Mouse (Mus musculus) leukemia stem cell, adult 10-12 weeks (primary cell): ENCODE measurements around the gene Dnmt1. TPM values are rescaled to one million over a fixed set of nuclear protein-coding genes. Genes with fewer than 3 reads are reported as not detected.

ENCODE experiments used
- polyA plus RNA-seq: library from polyadenylated mRNA; stranded (reverse); fragments of >175 nt; gene quantifications from 2 replicates; pipeline ENCODE4 v1.2.3, GENCODE M21; 2012; ENCODE audit warnings: low replicate concordance

The Dnmt1 gene
- 96.3 and 121 TPM in 2 replicates for polyA plus RNA-seq

DNA sequence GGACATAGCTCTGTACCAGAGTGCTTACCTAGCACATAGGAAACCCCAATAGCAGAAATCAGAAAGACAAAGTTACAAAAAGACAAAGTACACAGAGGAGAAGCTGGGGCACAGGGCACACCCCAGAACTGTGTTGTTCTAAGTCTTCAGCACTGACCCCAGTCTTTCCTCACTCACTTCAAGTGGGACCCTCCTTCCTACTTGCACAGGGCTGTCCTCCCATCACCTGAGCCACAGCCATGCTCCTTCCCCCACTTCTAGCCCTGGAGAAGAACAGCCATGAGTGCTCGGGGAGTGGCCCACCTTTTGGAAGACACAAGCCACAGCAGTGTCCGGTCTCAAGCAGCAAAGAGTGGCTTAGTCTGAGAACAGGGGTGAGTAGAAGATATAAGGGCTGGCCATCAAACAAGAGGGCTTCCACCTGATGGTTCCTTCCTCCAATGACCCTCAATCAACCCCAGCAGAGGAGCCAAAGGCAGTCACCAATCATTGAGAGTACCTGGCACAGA, at the start of gene Dnmt1:
Gene Dnmt1 (minus strand): TSS at position 459 of the 509 bp plus-strand sequence.

DNA sequence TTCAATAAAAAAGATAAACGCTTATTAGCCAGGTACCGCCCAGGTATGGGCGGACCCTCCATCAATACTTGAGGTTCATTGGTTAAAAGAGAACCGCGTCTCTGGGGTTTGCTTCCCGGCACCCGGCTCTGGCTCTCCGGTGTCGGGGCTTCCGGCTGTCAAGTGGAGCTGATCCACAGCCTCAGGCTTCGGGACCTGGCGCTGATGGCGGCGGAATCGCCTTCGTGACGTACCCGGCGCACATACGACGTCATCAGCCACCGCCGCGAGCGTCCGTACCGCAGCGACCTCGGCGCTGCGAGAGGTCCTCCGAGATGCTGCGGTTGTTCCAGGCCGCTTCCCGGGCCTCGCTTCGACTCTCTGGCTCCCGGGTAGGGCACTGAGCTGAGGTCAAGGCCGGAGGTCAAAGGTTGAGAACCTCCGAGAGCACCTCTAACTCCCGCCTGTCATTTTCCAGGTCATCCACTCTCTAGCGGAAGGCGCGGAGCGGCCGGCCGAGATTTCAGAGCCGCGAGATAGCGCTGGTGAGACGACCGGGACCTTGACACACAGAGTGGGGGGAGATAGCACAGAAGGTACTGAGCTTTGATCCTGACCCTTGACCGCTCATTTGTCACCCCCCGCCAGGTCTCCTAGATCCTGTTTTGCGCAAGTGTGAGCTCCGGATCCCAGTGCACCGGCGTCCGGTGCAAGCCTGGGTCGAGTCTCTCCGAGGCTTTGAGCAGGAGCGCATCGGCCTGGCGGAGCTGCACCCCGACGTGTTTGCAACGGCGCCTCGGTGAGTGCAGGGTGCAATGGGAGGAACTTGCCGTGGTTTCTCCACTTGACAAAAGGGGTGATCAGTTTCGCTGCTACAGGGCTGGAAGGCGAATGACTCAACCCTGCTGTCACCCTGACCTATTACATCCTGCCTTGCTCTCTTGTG, 43.2 kb upstream of the Dnmt1 start, which contains the start of gene Mrpl4:
Gene Mrpl4 (plus strand): TSS at position 112 of the 925 bp plus-strand sequence.

DNA sequence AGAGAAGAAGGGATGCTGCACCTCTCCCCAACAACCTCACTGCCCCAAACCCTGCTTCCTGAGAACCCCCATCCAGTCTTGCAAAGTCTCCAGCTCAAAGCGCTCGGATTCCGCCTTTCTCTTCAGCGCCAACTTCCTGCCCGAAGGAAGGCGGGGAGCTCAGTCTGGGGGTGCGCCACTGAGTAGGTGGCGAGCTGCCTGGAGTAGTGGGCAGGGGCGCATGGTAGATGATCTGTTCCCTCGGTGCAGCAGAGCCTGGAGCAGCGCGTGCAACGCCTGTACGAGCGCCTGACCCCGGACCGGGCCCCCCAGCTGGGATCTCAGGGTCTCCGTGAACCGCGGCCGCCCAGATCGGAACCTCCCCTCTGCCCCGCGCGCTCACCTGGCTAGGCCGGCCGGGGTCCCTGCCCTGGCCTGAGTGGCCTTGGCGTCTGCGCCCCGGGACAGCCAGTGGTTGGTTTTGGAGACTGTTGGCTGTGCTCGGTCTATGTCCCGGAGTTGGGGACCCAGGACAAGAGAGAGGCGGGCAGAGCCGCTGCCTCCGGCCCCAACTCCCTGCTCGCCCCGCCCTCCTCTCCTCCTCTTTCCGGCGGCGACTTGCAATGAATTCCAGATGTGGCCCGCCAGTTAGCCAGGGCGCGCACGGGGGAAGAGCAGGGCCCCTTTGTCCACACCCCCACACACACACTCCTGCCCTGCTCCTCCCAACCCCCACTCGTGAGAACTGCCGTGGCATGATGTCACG, 16.7 kb upstream of the Dnmt1 start, which contains the start of gene S1pr2:
Gene S1pr2 (minus strand): TSS at position 566 of the 745 bp plus-strand sequence.

DNA sequence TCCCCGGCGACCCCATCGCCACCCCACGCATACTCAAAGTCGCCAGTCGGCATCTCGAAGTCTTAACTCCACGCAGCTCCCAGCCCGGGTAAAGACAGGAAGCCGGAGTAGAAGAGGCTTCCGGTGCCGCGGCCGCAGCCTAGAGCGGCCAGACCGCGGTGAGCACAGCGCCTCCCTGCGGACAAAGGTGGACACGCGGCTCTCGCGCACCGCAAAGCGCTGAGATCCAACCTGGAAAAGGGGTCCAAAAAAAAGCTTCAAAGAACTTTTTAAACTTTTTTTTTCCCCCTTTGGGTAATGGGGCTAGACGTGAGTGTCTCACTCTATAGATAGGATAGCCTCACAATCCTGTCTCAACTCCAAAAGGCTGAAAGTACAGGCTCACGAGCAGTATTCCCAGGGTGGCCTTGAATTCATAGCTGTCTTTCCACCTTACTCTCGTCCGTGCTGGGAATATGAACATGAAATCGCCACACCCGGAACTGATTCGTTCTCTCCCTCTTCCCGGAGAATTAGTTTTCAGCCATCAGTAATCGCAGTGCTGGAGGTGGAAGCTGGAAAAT, 61.1 kb downstream of the Dnmt1 start, which contains the start of gene Eif3g:
Gene Eif3g (minus strand): TSS at position 113 of the 563 bp plus-strand sequence.

DNA sequence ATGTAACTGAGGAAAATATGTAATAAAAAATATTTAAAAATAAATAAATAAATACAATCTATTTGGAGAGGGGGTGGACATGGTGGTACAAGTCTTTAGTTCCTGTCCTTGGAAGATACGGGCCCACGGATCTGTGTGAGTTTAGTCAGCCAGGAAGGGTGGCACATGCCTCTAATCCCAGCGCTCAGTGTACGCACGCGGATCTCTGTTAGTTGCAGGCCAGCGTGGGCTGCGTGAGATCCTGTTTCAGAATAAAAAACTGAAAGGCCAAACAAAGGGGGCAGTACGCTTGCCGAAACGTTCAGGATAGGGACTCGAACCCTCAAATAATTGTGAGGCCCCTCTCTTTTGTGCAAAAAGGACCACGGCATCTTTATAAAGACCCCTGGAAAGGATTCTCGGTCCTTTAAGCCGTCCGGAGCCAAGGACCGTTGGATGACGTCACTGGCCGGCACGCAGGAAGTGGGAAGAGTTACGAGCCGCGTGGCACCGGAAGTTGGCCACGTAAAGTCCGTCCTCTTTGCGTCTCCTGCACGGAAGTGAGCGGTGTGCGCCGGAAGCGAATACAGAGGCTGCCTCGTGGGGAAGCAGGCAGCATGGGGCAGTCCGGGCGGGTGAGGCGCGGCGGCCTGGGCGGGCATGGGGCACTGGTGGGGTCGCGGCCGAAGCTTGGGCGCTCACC, 71.8 kb downstream of the Dnmt1 start, which contains the start of gene Ppan:
Gene Ppan (plus strand): TSS at position 472 of the 682 bp plus-strand sequence.

DNA sequence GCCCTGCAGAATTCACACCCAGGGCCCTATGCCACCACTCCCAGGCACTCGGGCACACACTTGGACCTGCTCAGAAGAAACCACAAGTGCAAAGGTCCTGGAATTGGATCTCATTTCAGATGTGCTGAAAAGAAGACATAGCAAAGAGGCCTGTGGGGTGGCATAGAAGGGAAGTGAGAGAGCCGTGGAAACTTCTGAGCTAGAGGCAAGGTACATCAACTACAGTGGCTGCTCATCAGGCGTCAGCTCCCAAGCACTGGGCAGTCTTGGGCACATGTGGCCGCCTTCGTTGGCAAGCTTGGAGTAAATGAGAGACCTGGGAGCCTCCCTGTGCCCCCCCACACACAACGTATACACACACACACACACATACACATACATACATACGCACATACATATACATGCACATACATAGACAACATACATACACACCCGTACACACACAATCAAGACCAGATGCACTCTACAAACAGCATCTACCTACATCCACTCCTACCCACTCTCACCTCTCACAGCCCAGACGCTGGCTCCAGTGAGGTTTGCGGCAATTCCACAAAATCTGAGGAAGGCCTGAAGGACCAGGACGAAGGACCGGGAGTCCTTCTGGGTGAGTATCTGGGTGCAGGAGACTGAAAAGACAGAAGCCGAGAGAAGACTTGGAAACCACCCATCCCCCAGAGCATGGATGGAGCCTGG, 80.4 kb downstream of the Dnmt1 start, which contains the start of gene Angptl6:
Gene Angptl6 (minus strand): TSS at position 631 of the 696 bp plus-strand sequence.

DNA sequence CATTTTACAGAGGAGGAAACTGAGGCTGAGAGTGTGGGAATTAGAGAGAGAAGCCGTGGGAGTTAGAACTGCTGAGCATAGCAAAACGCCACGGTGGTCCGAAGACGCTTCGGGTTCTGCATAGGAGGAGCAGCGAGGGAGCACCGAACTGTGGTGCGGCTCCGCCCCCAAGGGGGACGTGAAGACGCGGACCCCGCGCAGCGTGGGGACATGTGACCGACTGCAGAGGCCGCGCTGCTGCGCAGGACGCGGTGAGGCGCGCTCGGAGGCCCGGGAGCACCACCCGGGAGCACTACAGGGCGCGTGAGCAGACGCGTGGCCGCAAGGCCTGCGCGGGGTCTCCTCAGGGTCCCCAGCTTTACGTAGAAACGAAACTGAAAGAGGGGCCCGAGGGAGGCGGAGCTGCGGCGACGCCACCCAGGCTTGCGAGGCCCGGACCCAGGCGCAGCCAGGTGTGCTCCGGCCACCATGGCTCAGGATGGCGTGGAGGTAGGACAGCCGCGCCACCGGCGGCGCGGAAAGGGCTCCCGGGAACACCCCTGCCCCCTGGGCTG, 91.2 kb downstream of the Dnmt1 start, which contains the start of gene A230050P20Rik:
Gene A230050P20Rik (plus strand): TSS at position 195 of the 554 bp plus-strand sequence.

Other genes starting within 250 kb of the Dnmt1 start
- not detected in 2 replicates for gene Olfm2, start 213.5 kb downstream of the Dnmt1 start, polyA plus RNA-seq
- 0.24 and 0.25 TPM in 2 replicates for gene Col5a3, start 144.8 kb downstream of the Dnmt1 start, polyA plus RNA-seq
- gene Rdh8, start 141.4 kb downstream of the Dnmt1 start, polyA plus RNA-seq, result not detected in 2 replicates
- gene A230050P20Rik, start 91.2 kb downstream of the Dnmt1 start, polyA plus RNA-seq, result 60.4 and 133 TPM in 2 replicates
- gene Angptl6, start 80.2 kb downstream of the Dnmt1 start, polyA plus RNA-seq, result 1.7 and 3.7 TPM in 2 replicates
- gene Ppan, start 71.7 kb downstream of the Dnmt1 start, polyA plus RNA-seq, result 202 and 218 TPM in 2 replicates
- 272 and 644 TPM in 2 replicates for gene Eif3g, start 61.3 kb downstream of the Dnmt1 start, polyA plus RNA-seq
- gene S1pr2, start 16.9 kb upstream of the Dnmt1 start, polyA plus RNA-seq, result 2.7 and 3.3 TPM in 2 replicates
- 27.8 and 104 TPM in 2 replicates for gene Mrpl4, start 42.9 kb upstream of the Dnmt1 start, polyA plus RNA-seq
- 8.4 and 14.7 TPM in 2 replicates for gene Icam1, start 56.1 kb upstream of the Dnmt1 start, polyA plus RNA-seq
- gene Icam4, start 69.5 kb upstream of the Dnmt1 start, polyA plus RNA-seq, result 75.9 and 114 TPM in 2 replicates
- gene Icam5, start 72.2 kb upstream of the Dnmt1 start, polyA plus RNA-seq, result 4.4 and 5.0 TPM in 2 replicates
- 9.5 and 16.3 TPM in 2 replicates for gene Zglp1, start 107.2 kb upstream of the Dnmt1 start, polyA plus RNA-seq
- gene Gm49373, start 113.2 kb upstream of the Dnmt1 start, polyA plus RNA-seq, result 0.89 and 1.4 TPM in 2 replicates
- 20.4 and 31.7 TPM in 2 replicates for gene Fdx1l, start 113.7 kb upstream of the Dnmt1 start, polyA plus RNA-seq
- 63.3 and 174 TPM in 2 replicates for gene Gm38431, start 132.1 kb upstream of the Dnmt1 start, polyA plus RNA-seq
- 330 and 599 TPM in 2 replicates for gene Raver1, start 132.1 kb upstream of the Dnmt1 start, polyA plus RNA-seq
- 17.6 and 27.7 TPM in 2 replicates for gene Tyk2, start 171.4 kb upstream of the Dnmt1 start, polyA plus RNA-seq
- gene Cdc37, start 190.1 kb upstream of the Dnmt1 start, polyA plus RNA-seq, result 161 and 213 TPM in 2 replicates
- 15.6 and 28.8 TPM in 2 replicates for gene Pde4a, start 205.8 kb upstream of the Dnmt1 start, polyA plus RNA-seq